Mouse (Mus musculus) heart, embryonic 14.5 days (tissue): ENCODE results near the gene Hs6st1. TPM values are rescaled to one million over a fixed set of nuclear protein-coding genes. Genes with fewer than 3 reads are reported as not detected.

ENCODE experiments used
- ATAC-seq: fragments of 200-750 bp; cut with Nextera tagmentation; 2 replicates; pipeline ENCODE4 v1.8.0; 2017; ENCODE audit warnings: low read depth, moderate TSS enrichment; ENCODE audit not compliant: insufficient number of reproducible peaks, insufficient read depth, low FRiP score
- H3K27ac ChIP-seq, 2 experiments: fragments of 200-500 bp in 1 of 2; fragments of 300-500 bp in 1 of 2; sonication (generic) in 1 of 2; replicated peaks in 1 of 2; 2 replicates each; pipeline ENCODE4 v1.5.1; 2012 to 2014; ENCODE audit warnings: low read depth in 2 of 2, low read length in 2 of 2, control low read depth in 1 of 2, mild to moderate bottlenecking in 1 of 2, mixed read lengths in 1 of 2; ENCODE audit not compliant: control insufficient read depth in 1 of 2, insufficient read depth in 1 of 2
- H3K27me3 ChIP-seq: fragments of 300-500 bp; sonication (generic); 2 replicates; pipeline ENCODE4 v1.6.1; 2014; ENCODE audit warnings: mild to moderate bottlenecking, low read length, control low read depth; ENCODE audit not compliant: control insufficient read depth, insufficient read depth
- H3K36me3 ChIP-seq: fragments of 300-500 bp; sonication (generic); 2 replicates; pipeline ENCODE4 v1.6.1; 2014; ENCODE audit warnings: mild to moderate bottlenecking, control low read depth, low read length, mixed read lengths; ENCODE audit not compliant: control insufficient read depth, insufficient read depth
- H3K4me1 ChIP-seq, 2 experiments: fragments of 200-500 bp in 1 of 2; fragments of 300-500 bp in 1 of 2; sonication (generic) in 1 of 2; 2 replicates each; pipeline ENCODE4 v1.6.1; 2012 to 2014; ENCODE audit warnings: low read length in 2 of 2, control low read depth in 1 of 2, mixed read lengths in 1 of 2; ENCODE audit not compliant: control insufficient read depth in 2 of 2, insufficient read depth in 2 of 2
- H3K4me2 ChIP-seq: fragments of 300-500 bp; sonication (generic); 2 replicates; pipeline ENCODE4 v1.6.1; 2014; ENCODE audit warnings: mild to moderate bottlenecking, low read length
- H3K4me3 ChIP-seq, 2 experiments: fragments of 200-500 bp in 1 of 2; fragments of 300-500 bp in 1 of 2; sonication (generic) in 1 of 2; 2 replicates each; pipeline ENCODE4 v1.5.1; 2012 to 2014; ENCODE audit warnings: low read length in 2 of 2, mild to moderate bottlenecking in 2 of 2, control low read depth in 1 of 2, low read depth in 1 of 2, moderate library complexity in 1 of 2; ENCODE audit not compliant: control insufficient read depth in 1 of 2, insufficient read depth in 1 of 2
- H3K9ac ChIP-seq: fragments of 300-500 bp; sonication (generic); 2 replicates; pipeline ENCODE4 v1.6.1; 2014; ENCODE audit warnings: mild to moderate bottlenecking, low read length
- H3K9me3 ChIP-seq: fragments of 300-500 bp; sonication (generic); 2 replicates; pipeline ENCODE4 v1.6.1; 2016; ENCODE audit warnings: low read length, control low read depth; ENCODE audit not compliant: control insufficient read depth
- WGBS: fragments of 180-500 bp; shearing (Covaris S2); extraction: QIAGEN DNeasy Blood & Tissue Kit; methylation state at CpG from one replicate; pipeline ENCODE4 v1.1.7; 2014; 5-methylcytosine and 5-hydroxymethylcytosine counted together
- polyA plus RNA-seq: library from polyadenylated mRNA; unstranded; fragments of >200 nt; fragmentation: Nextera tagmentation; extraction: Ambion mirVana; gene quantifications from 2 replicates; pipeline ENCODE4 v1.2.1, GENCODE M21; 2014

The Hs6st1 gene
- polyA plus RNA-seq, 1 experiment from 2014 or later, result 15.5 TPM

DNA sequence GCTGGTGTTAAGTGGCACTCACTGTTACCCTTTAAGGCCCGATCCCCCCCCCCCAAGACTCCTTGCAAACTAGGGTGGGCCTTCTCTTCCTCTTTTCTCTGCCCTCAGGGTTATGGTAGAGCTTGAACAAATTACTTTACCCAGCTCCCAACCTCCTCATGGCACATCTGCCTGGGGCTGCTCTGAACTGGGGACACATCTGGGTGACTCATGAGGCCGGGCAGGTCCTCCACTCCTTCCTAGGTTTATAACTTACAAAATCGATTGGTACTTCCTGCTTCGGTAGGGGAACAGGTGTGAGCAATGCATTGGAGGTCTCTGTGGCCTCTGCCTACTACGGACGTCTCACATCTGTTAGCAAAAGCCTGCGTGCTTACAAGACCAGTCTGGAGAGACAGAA lies 3.0 kb downstream of the Hs6st1 start:
- Histone ChIP-seq H3K9me3 (no peaks in the 10 kb centered on the region), H3K4me3 (peak overlapping the region in 1 of 2 experiments; percentile 87; a peak in 1 of 4 replicates), H3K36me3 (peaks cover 8% of the 10 kb centered on the region), H3K4me2 (peak overlapping the region; percentile 99), H3K27ac (no peak overlapping the region), H3K4me1 (peaks cover 43 to 65% of the 10 kb centered on the region in 2 experiments), H3K9ac (no peak overlapping the region; the same call in 1 of the 2 replicates), H3K27me3 (no peaks in the 10 kb centered on the region)
- ATAC-seq, result no peak
- WGBS, result 73% methylated on average over 7 of the region's 7 CpGs

GRCm38 (mm10) chr1:36071611-36072010 lies 3.4 kb downstream of the Hs6st1 start:
- peaks cover 43 to 65% of the 10 kb centered on the region in 2 experiments for H3K4me1 ChIP-seq
- H3K9ac ChIP-seq, result no peak overlapping the region; the same call in 1 of the 2 replicates
- no peak for ATAC-seq

GRCm38 (mm10) chr1:36072588-36073556 lies 4.7 kb downstream of the Hs6st1 start:
- H3K9ac ChIP-seq, result peak overlapping the region; percentile 2; the same call in 1 of the 2 replicates
- peak overlapping the region; percentile 24 for H3K4me2 ChIP-seq
- no peaks in the 10 kb centered on the region for H3K27me3 ChIP-seq
- peaks cover 11% of the 10 kb centered on the region for H3K36me3 ChIP-seq
- peak overlapping the region in 1 of 2 experiments; percentile 34; a peak in 1 of 4 replicates for H3K27ac ChIP-seq
- H3K4me3 ChIP-seq, result no peak overlapping the region
- WGBS, result 51% methylated on average over 11 of the region's 11 CpGs
- ATAC-seq, result no peak
- H3K4me1 ChIP-seq, result peaks cover 40 to 62% of the 10 kb centered on the region in 2 experiments
- H3K9me3 ChIP-seq, result no peaks in the 10 kb centered on the region

More at GRCm38 (mm10) chr1:36071611-36072010, 3.4 kb downstream of the Hs6st1 start:
- Histone ChIP-seq H3K4me3 (no peak overlapping the region), H3K36me3 (peaks cover 8% of the 10 kb centered on the region), H3K4me2 (peak overlapping the region; percentile 99), H3K9me3 (no peaks in the 10 kb centered on the region), H3K27ac (no peak overlapping the region), H3K27me3 (no peaks in the 10 kb centered on the region)
- 88% methylated on average over 3 of the region's 3 CpGs for WGBS

GRCm38 (mm10) chr1:36073566-36073965 lies 5.4 kb downstream of the Hs6st1 start:
- H3K27ac ChIP-seq, result peak overlapping the region in 1 of 2 experiments; percentile 34; a peak in 1 of 4 replicates
- peaks cover 39 to 60% of the 10 kb centered on the region in 2 experiments for H3K4me1 ChIP-seq
- ATAC-seq, result no peak
- H3K4me2 ChIP-seq, result no peak overlapping the region
- H3K4me3 ChIP-seq, result no peak overlapping the region
- peak overlapping the region; percentile 2; the same call in 1 of the 2 replicates for H3K9ac ChIP-seq
- no peaks in the 10 kb centered on the region for H3K27me3 ChIP-seq
- peaks cover 13% of the 10 kb centered on the region for H3K36me3 ChIP-seq
- no peaks in the 10 kb centered on the region for H3K9me3 ChIP-seq
- 71% methylated on average over 8 of the region's 8 CpGs for WGBS

DNA sequence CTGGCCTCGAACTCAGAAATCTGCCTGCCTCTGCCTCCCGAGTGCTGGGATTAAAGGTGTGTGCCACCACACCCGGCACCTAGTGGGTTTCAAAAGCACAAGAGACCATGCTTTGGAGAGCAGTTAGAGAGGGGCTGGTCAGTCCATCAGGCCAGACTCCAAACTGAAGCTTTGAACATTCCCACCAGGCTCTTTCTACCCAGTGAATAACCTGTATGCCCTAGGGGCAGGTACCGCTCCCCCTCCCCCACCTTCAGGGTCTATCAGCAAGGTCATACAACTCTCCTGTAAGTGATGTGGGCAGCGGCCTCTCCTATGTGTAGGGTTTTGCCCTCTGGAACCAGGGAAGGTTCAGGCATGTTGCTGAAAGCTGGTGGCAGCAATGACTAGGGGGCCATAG lies 6.0 kb downstream of the Hs6st1 start:
- WGBS, result 85% methylated on average over 5 of the region's 5 CpGs
- H3K4me1 ChIP-seq, result peaks cover 39 to 63% of the 10 kb centered on the region in 2 experiments
- H3K9me3 ChIP-seq, result no peaks in the 10 kb centered on the region
- no peak overlapping the region for H3K4me2 ChIP-seq
- no peak for ATAC-seq
- H3K27me3 ChIP-seq, result no peaks in the 10 kb centered on the region
- H3K27ac ChIP-seq, result 0 out of 4 replicates have a peak overlapping the region, but pooled peaks of 1 of the 2 experiments have one; percentile 21
- H3K36me3 ChIP-seq, result peaks cover 17% of the 10 kb centered on the region
- no peak overlapping the region for H3K4me3 ChIP-seq
- H3K9ac ChIP-seq, result no peak overlapping the region

- Histone ChIP-seq H3K36me3 (peaks cover 17% of the 10 kb centered on the region), H3K27ac (0 out of 4 replicates have a peak overlapping the region, but pooled peaks of 1 of the 2 experiments have one; percentile 12), H3K27me3 (no peaks in the 10 kb centered on the region), H3K4me1 (peaks cover 45 to 63% of the 10 kb centered on the region in 2 experiments), H3K9me3 (no peaks in the 10 kb centered on the region), H3K4me3 (no peak overlapping the region), H3K4me2 (no peak overlapping the region), H3K9ac (no peak overlapping the region)
- 89% methylated on average over 7 of the region's 7 CpGs for WGBS
- ATAC-seq, result no peak
Observed at GRCm38 (mm10) chr1:36074968-36075367, 6.8 kb downstream of the Hs6st1 start.

- Histone ChIP-seq H3K4me3 (no peak overlapping the region), H3K27ac (no peak overlapping the region), H3K36me3 (peaks cover 23% of the 10 kb centered on the region), H3K27me3 (no peaks in the 10 kb centered on the region), H3K9ac (no peak overlapping the region), H3K4me1 (peaks cover 41 to 63% of the 10 kb centered on the region in 2 experiments), H3K9me3 (no peaks in the 10 kb centered on the region), H3K4me2 (no peak overlapping the region)
- WGBS, result 92% methylated on average over 5 of the region's 5 CpGs
- ATAC-seq, result no peak
Observed at GRCm38 (mm10) chr1:36075652-36076051, 7.5 kb downstream of the Hs6st1 start.
